Mouse (Mus musculus) T-helper 2 cell (primary cell): Measurements from ENCODE around the gene Evx2.

Source experiments
- in situ Hi-C: fragments of 300-600 bp; cut with MboI, MseI; formaldehyde crosslinking; loops from one replicate; pipeline ENCODE4 v1.15.1; 2025; ENCODE audit warnings: high pct_unique_total_duplicates

Gene Evx2

GRCm38 (mm10) chr2:74668370-74669229, 9.2 kb upstream of the Evx2 start:
- in situ Hi-C loops, result loop anchor here (10.0 to 25.0 kb wide), 3 partner anchors 364 to 1081 kb away; partner anchors contain the start of gene Chrna1

GRCm38 (mm10) chr2:74667842-74668357, 8.5 kb upstream of the Evx2 start, which contains the start of gene Hoxd13:
Gene Hoxd13, plus strand, starts transcription at chr2:74668310.
- in situ Hi-C loops, result loop anchor here (10.0 to 25.0 kb wide), 3 partner anchors 363 to 1081 kb away; partner anchors contain the start of gene Chrna1

- in situ Hi-C loops, result loop anchor here (10.0 to 25.0 kb wide), 3 partner anchors 363 to 1080 kb away; partner anchors contain the start of gene Chrna1
Observed at GRCm38 (mm10) chr2:74667191-74667841, 8.0 kb upstream of the Evx2 start.

- in situ Hi-C loops, result loop anchor here (10.0 to 25.0 kb wide), 3 partner anchors 362 to 1079 kb away; partner anchors contain the start of gene Chrna1
Observed at GRCm38 (mm10) chr2:74666411-74666810, 7.1 kb upstream of the Evx2 start.

GRCm38 (mm10) chr2:74663291-74663925, 4.1 kb upstream of the Evx2 start:
- in situ Hi-C loops, result loop anchor here (10.0 to 25.0 kb wide), 3 partner anchors 359 to 1076 kb away; partner anchors contain the start of gene Chrna1

GRCm38 (mm10) chr2:74661685-74662084, 2.3 kb upstream of the Evx2 start:
- in situ Hi-C loops, result loop anchor here (10.0 to 25.0 kb wide), 3 partner anchors 357 to 1074 kb away; partner anchors contain the start of gene Chrna1

- in situ Hi-C loops, result loop anchor here (10.0 to 25.0 kb wide), 3 partner anchors 356 to 1073 kb away; partner anchors contain the start of gene Chrna1
Observed at GRCm38 (mm10) chr2:74660421-74661375, 1.3 kb upstream of the Evx2 start.

GRCm38 (mm10) chr2:74658667-74659371, 538 bp downstream of the Evx2 start:
- in situ Hi-C loops, result loop anchor here (25.0 kb wide), 2 partner anchors 697 to 1072 kb away; partner anchors contain the start of gene Chrna1

GRCm38 (mm10) chr2:74658024-74658666, 1.2 kb downstream of the Evx2 start:
- in situ Hi-C loops, result loop anchor here (25.0 kb wide), 2 partner anchors 696 to 1071 kb away; partner anchors contain the start of gene Chrna1

GRCm38 (mm10) chr2:74657251-74658023, 1.9 kb downstream of the Evx2 start:
- in situ Hi-C loops, result loop anchor here (25.0 kb wide), 2 partner anchors 695 to 1070 kb away; partner anchors contain the start of gene Chrna1

GRCm38 (mm10) chr2:74656632-74657021, 2.7 kb downstream of the Evx2 start:
- in situ Hi-C loops, result loop anchor here (25.0 kb wide), 2 partner anchors 694 to 1069 kb away; partner anchors contain the start of gene Chrna1

- in situ Hi-C loops, result loop anchor here (25.0 kb wide), 2 partner anchors 694 to 1069 kb away; partner anchors contain the start of gene Chrna1
Observed at GRCm38 (mm10) chr2:74655821-74656631, 3.3 kb downstream of the Evx2 start.

- in situ Hi-C loops, result loop anchor here (25.0 kb wide), 2 partner anchors 693 to 1068 kb away; partner anchors contain the start of gene Chrna1
Observed at GRCm38 (mm10) chr2:74655420-74655781, 4.0 kb downstream of the Evx2 start.

- in situ Hi-C loops, result loop anchor here (25.0 kb wide), 2 partner anchors 693 to 1068 kb away; partner anchors contain the start of gene Chrna1
Observed at GRCm38 (mm10) chr2:74654743-74655419, 4.5 kb downstream of the Evx2 start.

GRCm38 (mm10) chr2:74653781-74654535, 5.4 kb downstream of the Evx2 start:
- in situ Hi-C loops, result loop anchor here (25.0 kb wide), 2 partner anchors 692 to 1067 kb away; partner anchors contain the start of gene Chrna1
